Mouse (Mus musculus): Measurements from ENCODE around the gene Col5a3. TPM values are rescaled to one million over a fixed set of nuclear protein-coding genes. Genes with fewer than 3 reads are reported as not detected.

Gene Col5a3
- total RNA-seq, 2 experiments from 2014 or later: 2.3 to 2.7 TPM

Other genes with a start within 250 kb of the Col5a3 start
- gene Zfp846, start 233.8 kb downstream of the Col5a3 start, total RNA-seq (2021): 10 to 100 TPM; 20.6 to 22.8 TPM
- 100 to 1,000 TPM; 310 to 314 TPM for gene Ubl5, start 172.2 kb downstream of the Col5a3 start, total RNA-seq (2021)
- 10 to 100 TPM; 17.9 to 18.9 TPM for gene Fbxl12, start 170.3 kb downstream of the Col5a3 start, total RNA-seq (2021)
- gene Pin1, start 163.0 kb downstream of the Col5a3 start, total RNA-seq (2021): 10 to 100 TPM; 33.8 to 34.0 TPM
- gene Olfm2, start 68.7 kb downstream of the Col5a3 start, total RNA-seq (2021): 10 to 100 TPM; 73.0 to 73.1 TPM
- not detected for gene Rdh8, start 3.4 kb upstream of the Col5a3 start, total RNA-seq (2021)
- gene A230050P20Rik, start 53.6 kb upstream of the Col5a3 start, total RNA-seq (2021): 10 to 100 TPM; 55.6 to 56.1 TPM
- gene Angptl6, start 64.7 kb upstream of the Col5a3 start, total RNA-seq (2021): 10 to 100 TPM in 1 of 2 experiments, 1 to 10 TPM in 1; 7.3 to 10.7 TPM
- gene Ppan, start 73.1 kb upstream of the Col5a3 start, total RNA-seq (2021): 10 to 100 TPM; 21.3 to 25.6 TPM
- gene Eif3g, start 83.6 kb upstream of the Col5a3 start, total RNA-seq (2021): 100 to 1,000 TPM; 114 to 123 TPM
- 10 to 100 TPM; 35.5 to 37.1 TPM for gene Dnmt1, start 144.8 kb upstream of the Col5a3 start, total RNA-seq (2021)
- gene S1pr2, start 161.7 kb upstream of the Col5a3 start, total RNA-seq (2021): 1 to 10 TPM; 2.1 to 3.5 TPM
- 10 to 100 TPM; 60.4 to 62.8 TPM for gene Mrpl4, start 187.7 kb upstream of the Col5a3 start, total RNA-seq (2021)
- gene Icam1, start 200.9 kb upstream of the Col5a3 start, total RNA-seq (2021): 1 to 10 TPM; 2.9 to 3.2 TPM
- gene Icam4, start 214.3 kb upstream of the Col5a3 start, total RNA-seq (2021): under 1 TPM; 0.41 to 0.44 TPM
- gene Icam5, start 217.0 kb upstream of the Col5a3 start, total RNA-seq (2021): 100 to 1,000 TPM; 337 to 341 TPM